Mouse (Mus musculus) WW6 (cell line): Measurements from ENCODE around the gene Lce3c.

Experiments used
- DNase-seq: peaks from one replicate; pipeline ENCODE4 v3.0.0-alpha.2; 2013; ENCODE audit warnings: low read depth, low spot score

Lce3c gene

DNA sequence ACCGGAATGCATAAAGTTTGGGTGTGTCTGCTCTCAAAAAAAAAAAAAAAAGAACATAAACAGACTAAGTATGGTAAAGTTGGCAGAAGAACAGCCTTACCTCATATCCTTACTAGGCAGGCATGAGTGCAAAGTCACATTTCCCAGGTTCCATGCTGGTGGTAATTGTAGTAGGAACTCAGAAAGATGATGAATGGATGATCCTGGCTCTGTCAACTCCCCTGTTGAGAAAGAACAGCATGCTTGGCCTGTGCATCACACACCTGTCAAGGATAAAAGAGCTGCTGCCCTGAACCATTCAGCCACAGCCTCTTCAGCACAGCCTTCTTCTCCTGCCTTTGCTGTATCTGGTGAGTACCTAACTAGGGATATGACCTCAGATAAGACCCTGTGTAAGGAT lies at the start of gene Lce3c:
Lce3c (plus strand) TSS at position 301 of the 400 bp plus-strand sequence.
- no peak for DNase-seq

DNA sequence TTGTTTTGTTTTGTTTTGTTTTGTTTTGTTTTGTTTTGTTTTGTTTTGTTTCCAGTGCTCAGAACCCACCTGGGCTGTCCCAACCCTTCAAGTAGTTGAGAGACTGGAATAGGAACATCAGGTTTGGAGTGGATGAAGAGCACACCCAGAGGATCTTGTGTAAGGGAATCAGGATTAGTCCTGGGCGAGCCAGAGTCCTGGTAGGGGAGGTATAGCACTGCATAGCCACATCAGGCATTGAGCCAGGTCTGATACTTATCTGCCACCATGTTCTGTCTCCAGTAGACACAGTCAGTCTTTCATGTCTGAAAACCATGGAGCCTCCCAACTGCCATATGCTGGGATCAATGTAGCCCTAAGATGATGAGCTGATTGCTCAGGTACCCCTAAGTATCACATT lies 49.8 kb upstream of the Lce3c start:
- DNase-seq, result no peak

DNA sequence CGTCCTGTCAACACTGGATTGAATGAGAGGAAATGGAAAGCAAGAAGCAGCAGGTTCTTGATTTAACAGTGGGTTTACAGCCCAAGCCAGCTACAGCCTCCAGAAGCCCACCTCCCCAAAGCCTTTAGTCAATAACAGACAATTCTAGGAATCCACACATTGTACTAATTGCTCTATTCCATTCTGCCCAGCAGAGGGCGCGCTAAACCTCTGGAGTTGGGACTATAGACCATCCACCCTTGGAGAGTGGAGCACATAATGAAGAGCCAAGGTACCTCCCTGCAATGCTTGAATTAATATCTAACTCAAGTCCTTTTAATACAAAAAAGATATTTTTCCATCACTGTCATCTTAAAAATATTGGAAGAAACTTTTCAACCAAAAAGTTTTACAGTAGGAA lies 41.3 kb upstream of the Lce3c start:
- no peak for DNase-seq

DNA sequence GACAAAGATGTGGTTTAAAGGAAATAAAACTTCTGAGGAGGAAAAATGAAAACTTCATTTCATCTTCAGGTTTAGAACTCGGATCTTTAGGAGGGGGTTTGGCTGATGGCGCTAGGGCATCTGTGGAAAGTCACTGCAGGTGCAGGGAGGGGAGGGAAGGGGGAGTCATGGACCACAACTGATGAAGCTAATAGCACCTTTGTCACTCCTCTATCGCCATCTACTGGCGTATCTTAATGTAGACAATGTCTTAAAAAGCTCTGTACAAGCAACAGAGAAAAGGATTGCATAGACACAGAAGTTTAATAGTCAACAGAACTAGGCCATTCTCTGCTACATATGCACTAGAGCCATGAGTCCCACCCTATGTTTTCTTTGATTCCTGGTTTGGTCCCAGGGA lies 40.6 kb upstream of the Lce3c start:
- no peak for DNase-seq

DNA sequence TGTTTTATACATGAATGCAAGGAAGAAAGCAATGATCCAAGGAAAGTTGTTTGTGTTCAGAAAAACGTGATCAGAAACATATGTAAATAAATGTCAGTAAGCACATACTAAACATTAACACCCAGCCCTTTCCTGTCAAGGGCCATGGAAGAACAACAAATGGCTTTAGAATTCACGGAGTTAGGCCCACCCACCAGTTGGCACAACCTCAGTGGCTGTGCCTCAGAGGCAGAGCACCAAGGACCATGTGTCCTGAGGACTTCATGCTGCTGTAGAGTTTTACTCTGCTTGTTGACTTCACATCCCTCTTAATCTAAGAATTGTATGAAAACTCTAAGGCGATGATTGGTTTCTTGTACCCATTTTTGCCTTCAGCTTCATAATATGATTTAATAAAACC lies 39.1 kb upstream of the Lce3c start:
- no peak for DNase-seq

DNA sequence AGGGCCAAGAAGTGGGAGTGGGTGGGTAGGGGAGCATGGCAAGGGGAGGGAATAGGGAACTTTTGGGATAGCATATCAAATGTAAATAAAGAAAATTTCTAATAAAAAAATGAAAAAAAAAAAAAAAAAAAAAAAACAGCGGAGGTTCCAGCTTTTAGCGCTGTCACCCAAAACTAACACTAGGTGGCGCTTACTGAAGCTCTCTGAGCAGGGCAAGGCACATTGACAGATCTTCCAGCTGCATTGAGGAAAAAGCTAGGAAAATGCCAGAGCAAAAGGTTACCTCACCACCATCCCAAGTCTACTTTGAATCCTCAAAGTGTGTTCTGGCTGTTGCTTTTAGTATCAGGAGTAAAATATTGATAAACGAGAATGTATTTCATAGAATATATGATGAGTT lies 36.7 kb upstream of the Lce3c start:
- no peak for DNase-seq

DNA sequence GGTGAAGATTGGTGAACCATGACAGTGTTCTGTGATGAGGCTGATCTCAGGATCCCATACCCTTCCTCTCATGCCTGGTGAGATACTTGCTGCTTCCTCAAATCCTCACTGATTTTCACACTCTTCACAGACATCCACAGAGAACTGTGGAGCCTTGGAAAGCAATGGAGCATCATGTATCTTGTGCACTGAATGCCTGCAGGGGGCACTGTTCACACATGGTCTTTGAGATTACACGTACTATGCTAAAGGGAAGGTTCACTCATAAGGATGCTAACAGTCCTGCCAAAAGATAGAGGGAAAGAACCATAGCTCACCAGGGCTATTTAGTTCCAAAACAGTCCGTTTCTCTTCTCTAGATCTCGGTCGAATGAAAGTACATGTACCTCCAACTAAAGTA lies 23.9 kb upstream of the Lce3c start:
- DNase-seq, result no peak

DNA sequence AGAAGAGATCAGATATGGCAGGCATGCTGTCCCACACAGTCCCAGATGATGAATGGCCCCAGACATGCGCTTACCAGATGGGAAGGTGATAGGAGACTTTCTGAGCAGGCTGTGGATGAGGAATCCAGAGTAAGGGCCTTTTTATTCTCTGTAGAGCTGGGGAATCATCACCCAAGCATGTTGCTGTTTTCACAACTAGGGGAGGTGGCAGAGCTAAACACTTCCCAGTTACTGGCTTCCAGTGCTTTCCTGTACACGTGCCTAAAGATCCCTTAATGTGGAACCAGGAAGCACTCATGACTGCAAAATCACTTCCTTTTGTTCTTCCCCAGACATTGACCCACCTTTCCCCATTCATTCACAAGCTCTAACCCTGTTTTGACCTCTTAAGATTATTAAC lies 18.2 kb upstream of the Lce3c start, which contains the start of gene Lce3a:
Lce3a (minus strand) TSS at position 101 of the 400 bp plus-strand sequence.
- DNase-seq, result no peak

DNA sequence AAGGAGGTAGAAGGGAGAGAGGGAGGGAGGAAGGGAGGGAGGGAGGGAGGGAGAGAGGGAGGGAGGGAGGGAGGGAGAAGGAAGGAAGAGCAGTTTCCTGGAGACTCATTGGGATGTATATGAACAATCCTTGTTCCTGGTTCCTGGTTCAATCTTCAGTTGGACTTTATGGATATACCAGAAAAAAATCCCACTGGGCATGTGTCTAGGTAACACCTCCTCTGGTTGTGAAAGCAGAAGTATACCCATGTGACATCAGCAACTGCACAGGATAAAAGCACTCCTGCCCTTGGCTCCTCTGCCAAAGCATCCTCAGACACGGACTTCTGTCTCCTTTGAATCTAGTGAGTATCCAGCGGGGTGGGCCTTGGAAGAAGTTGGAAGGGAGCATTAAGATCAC lies 11.6 kb upstream of the Lce3c start, which contains the start of gene Lce3b:
Lce3b (plus strand) TSS at position 301 of the 400 bp plus-strand sequence.
- DNase-seq, result no peak

DNA sequence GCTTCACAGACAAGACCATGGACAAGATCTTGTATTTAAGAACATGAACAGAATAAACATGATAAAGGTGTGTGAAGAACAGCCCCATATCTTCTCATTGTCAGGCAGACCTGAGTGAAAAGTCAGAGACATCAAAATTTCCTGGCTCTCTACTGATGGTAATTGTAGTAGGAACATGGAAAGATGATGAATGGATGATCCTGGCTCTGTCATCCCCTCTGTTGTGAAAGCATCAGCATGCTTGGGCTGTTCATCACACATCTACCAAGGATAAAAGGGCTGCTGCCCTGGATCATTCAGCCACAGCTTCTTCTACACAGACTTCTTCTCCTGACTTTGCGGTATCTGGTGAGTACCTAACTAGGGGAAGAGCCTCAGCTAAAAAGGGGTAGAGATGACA lies 12.8 kb downstream of the Lce3c start, which contains the start of gene Lce3d:
Lce3d (plus strand) TSS at position 301 of the 400 bp plus-strand sequence.
- DNase-seq, result no peak

DNA sequence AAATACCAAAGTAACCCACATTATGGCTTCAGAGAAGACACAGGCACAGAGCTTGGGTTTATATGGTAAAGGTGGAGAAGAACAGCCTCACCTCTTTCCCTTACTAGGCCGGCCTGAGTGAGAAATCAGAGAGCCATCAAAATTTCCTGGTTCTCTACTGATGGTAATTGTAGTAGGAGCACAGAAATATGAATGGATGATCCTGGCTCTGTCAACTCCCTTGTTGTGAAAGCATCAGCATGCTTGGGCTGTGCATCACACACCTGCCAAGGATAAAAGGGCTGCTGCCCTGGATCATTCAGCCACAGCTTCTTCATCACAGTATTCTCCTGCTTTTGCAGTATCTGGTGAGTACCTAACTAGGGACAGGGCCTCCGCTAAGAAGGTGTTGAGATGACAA lies 22.5 kb downstream of the Lce3c start, which contains the start of gene Lce3e:
Lce3e (plus strand) TSS at position 301 of the 400 bp plus-strand sequence.
- DNase-seq, result no peak

DNA sequence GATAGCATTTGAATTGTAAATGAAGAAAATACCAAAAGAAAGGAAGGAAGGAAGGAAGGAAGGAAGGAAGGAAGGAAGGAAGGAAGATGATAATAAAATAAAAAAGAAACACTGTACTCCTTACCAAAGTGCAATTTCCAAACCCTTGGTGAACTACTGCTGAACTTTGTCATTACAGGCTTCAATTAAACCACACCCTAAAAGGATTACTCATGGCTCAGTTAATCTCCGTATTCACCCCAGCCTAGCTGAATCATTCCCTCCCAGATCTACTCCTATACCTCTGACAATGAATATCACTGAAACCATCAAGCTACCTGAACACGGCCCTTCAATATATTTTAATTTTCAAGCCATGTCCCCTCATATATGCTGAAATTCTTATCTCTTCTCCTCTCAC lies 34.2 kb downstream of the Lce3c start:
- DNase-seq, result no peak

DNA sequence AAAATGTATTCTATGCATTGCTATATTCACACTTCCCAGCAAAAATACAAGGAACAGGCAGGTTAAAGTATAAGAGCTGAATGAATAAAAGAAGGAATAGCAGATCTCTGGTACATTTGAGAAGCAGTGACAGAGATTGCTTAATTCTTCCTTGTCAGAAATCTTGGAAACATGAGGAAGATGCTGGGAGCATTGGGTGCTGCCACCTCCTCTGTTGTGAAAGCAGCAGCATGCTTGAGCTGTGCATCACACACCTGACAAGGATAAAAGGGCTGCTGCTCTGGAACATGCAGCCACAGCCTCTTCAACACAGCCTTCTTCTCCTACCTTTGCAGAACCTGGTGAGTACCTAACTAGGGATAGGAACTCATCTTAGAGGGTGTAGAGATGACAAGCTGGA lies 47.6 kb downstream of the Lce3c start, which contains the start of gene Lce3f:
Lce3f (plus strand) TSS at position 301 of the 400 bp plus-strand sequence.
- no peak for DNase-seq
